Mouse (Mus musculus): ENCODE measurements around the gene Eif2a.

Gene Eif2a

DNA sequence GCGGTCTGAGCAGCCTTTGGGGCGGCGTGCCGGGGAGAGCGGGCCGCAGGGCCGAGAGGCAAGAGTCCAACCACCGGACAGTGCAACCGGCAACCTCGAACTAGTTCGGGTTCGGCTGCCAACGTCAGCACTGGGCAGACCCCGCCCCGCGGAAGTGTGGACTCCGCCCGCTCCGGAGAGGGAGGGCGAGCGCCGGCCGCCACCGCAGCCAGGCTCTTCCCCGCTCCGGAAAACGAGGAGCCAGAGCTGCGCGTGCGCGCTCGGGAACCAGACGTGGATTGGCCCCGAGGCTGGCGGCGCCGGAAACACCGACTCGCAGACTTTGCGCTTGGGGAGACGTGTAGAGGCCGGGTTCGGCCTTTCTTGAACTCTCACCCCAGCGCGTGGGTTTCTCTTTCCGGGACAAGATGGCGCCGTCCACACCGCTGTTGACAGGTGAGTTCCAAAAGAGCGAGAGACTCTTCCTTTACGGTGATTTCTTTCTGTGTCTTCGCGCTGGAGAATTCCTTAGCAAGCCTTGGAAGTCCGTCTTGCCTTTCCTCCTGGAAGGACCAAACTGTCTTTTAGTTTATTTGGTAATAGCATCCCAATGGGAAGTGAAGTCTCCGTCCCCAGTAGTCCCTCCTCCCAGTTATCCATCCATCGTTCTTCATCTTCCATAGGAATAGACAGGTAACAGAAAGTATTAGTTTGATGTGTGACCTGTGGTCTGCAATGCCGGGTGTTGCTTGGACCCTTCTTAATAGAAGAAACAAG, at the start of gene Eif2a, which contains the start of gene Serp1:
Eif2a (plus strand) TSS at position 170 of the 756 bp plus-strand sequence.
Serp1 (minus strand) TSS at position 241 of the 756 bp plus-strand sequence.
- DNase-seq (ENCODE audit: low read depth): peak; percentile 99

- DNase-seq (ENCODE audit: low read depth): no peak
Observed at GRCm38 (mm10) chr3:58478755-58479455, 46.7 kb upstream of the Eif2a start.

DNA sequence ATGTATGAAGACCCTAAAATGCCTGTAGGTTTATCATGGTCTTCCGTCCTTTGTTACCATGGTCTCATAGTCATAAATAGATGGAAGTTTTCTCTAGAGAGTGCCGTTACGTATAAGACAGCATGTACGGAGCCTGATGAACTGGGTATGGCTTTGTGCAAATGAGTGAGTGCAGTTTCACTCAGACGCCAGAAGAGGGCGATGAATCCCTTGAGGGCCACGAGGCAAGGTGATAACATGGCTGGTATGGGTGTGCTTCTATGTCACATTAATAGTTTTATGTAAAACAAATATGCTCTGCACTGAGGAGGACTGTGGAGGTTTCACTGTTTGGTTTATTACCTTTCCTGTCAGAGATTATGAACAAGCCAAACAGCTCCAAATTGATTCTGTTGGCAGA, 39.7 kb upstream of the Eif2a start:
- peak; percentile 53 for DNase-seq (ENCODE audit: low read depth)

GRCm38 (mm10) chr3:58487121-58487520, 38.5 kb upstream of the Eif2a start:
- DNase-seq (ENCODE audit: low read depth): peak; percentile 26

DNA sequence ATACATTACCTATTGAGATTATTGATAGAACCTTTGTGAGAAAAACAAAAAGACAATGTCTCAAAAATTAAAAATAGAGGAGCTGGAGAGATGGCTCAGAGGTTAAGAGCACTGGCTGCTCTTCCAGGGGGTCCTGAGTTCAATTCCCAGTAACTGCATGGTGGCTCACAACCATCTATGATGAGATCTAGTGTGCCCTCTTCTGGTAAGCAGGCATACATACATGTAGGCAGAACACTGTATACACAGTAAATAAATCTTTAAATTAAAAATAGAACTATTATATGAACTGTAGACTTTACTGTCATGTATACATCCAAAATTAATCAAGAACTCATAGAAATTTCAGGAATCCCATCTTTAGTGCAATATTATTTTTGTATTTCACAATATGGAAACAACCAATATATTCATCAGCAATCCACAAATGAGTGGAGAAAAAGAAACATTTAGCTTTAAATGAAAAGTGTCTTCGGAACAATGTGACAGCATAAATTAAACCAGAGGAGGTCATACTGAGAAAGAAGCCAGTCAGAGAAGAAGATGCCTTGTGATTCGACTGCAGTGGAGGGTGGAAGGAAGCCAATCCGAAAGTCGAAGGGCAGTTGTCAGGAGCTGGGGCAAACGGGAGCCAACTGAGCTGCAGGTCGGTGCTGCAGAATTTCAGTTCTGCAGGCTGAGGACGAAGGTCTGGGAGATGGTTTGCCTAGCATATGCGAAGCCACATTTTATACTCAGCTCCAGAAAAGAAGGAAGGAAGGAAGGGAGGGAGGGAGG, 37.4 kb upstream of the Eif2a start:
- peak; percentile 26 for DNase-seq (ENCODE audit: low read depth)

DNA sequence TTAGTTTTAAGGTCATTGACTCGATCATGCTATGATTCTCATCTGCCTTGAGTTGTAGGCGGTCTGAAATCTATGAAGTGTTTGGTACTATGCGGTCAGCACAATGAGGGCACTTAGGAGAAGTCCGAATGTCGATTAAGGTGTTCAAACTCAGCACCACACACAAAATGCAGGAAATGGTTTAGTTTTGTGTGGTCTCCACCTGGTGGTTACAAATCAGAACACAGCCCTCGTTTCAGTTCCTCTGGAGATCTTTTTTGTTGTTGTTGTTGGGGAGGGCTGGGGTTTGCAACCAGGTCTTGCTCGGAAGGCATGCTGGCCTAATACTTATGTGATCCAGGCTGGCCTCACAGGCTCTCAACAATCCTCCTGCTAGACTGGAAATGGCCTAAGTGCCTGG, 34.8 kb upstream of the Eif2a start:
- DNase-seq (ENCODE audit: low read depth): peak; percentile 59

DNA sequence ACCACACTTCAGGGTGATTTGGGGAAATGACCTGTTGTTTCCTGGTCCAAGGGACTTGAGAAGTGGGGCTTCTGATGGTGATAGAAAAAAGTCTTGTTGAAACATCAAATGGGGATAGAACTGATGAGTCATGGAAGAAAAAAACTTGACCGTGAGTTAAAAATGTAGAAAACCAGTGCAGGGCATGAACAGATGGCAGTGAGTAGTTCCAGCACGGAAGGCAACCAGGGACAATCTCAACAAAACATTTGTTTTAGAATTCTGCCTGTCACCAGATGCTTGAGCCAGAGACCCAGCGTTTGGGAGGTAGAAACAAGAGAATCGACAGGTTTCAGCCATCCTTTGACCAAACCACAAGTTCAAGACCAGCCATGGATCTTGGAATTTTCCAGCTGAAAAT, 32.0 kb upstream of the Eif2a start:
- no peak for DNase-seq (ENCODE audit: low read depth)

DNA sequence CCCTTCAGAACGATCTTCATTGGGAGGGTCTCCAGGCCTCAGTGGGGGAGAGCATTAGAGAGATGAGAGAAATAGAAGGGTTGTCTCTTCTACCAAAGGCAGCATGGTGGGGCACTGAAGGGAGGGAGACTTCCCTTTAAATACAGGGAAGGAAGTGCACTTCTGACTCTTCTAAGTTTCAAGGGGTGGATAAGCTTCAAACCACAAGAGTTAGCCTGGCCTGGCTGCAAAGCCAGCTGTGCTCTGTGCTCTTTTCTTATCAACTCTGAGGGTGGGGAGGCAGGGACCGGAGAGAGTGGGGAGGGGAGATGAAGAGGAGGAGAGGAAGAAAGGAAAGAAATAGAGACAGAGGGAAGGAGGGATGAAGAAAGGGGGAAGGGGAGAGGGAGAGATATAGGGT, 23.7 kb upstream of the Eif2a start:
- DNase-seq (ENCODE audit: low read depth): no peak

DNA sequence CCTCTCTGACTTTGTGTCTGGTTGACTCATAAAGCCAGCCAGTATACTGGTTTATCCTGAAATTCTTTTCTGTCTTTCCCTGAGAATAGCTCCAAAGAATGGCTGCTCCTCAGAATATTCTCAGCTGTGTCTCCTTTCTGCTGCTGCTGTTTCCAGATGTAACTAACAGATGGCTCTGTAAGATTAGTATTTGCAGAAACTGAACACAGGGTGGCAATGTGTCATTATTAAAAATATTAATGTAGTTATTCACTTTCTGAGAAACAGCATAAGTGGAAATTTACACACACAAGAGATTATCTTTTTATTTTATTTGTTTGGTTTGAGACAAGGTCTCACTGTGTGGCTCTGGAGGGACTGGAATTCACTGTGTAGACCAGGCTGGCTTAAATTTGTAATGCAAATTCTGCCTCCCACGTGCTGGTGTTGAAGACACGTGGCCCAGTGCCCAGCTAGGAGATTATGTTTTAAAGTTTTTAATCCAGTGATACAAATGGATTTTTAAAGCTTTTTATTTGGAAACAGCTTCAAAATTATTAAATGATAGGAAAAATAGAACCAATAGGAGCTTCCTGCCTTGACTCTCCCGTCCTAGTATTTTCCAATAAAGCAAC, 21.8 kb upstream of the Eif2a start:
- DNase-seq (ENCODE audit: low read depth): no peak

DNA sequence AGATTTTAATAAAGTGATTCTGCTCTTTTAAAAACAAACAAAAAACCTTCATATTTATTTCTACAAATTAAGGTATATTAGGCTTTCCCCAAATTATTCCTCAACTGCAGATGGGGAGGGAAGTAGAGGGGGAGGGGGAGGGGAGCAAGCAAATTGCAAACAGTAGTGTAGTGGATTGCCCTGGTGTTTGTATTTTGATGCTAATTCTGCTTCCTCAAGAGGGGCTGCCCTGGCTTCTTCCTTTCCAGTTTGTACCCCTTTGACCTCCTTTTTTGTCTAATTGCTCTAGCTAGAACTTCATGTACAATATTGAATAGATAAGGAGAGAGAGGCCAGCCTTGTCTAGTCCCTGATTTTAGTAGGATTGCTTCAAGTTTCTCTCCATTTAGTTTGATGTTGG, 20.9 kb upstream of the Eif2a start:
- DNase-seq (ENCODE audit: low read depth): no peak

DNA sequence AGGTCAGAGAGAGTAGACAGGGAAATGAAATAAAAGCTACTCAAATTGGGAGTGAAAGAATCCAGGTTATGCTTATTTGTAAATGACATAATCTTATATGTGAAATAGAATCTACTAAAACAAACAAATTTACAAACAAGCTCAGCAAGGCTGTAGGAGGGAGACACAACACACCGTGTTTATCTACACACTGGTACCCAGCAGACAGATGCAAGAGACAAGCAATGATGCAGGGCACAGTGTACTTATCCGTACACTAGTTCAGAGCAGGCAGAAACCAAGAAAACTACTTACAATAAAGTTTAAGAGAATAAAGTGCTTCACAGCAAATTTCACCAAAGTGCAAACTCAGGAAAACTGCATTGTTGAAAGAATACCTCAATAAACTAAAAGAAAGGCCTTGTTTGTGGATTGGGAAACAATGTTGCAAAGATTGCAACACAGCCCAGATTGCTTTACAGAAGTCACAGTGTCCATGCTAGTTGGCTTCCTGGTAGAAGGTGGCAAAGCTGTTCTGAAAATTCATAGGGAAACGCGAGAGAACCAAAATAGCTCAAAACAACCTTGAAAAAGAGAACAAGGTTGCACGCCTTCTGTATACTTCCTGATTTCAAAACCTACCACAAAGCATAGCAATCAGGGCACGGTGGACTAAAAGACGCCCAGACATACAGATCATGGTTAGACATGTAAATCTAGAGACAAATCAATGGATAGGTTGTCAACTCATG, 17.4 kb upstream of the Eif2a start:
- DNase-seq (ENCODE audit: low read depth): no peak

- DNase-seq (ENCODE audit: low read depth): no peak
Observed at GRCm38 (mm10) chr3:58511581-58511980, 14.0 kb upstream of the Eif2a start.

DNA sequence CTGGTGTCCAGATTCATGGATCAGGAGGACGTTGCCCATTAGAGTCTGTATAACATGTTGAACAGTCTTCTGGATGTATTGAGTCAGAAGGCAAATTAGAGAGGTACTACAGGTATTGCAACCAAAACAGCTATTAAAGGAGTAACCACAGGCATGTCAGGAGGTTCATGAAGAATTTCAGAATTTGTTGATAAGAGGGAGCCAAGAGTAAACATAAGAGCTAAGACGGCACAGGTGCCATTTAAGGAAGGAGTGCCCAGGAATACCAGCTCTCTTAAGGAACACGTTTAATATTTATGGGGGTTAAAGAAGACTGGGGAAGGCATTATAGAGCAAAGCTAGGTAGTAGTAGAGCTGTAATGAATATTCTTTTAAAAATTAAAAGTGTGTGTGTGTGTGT, 12.9 kb upstream of the Eif2a start:
- DNase-seq (ENCODE audit: low read depth): no peak

DNA sequence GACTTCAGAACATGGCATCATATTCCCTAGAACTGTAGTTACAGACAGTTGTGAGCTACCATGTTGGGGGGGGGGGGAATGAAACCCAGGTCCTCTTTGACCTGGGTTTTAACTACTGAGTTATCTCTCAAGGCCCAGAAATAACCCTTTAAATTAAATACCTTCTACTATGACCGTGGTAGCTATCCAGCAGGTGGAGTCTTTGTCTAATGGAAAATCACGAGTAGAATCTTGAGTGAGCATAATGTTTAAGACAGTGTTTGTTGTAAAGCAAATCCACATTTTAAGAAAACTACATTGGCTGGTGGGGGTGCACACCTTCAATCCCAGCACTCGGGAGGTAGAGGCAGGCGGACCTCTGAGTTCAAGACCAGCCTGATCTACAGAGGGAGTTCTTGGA, 12.1 kb upstream of the Eif2a start:
- DNase-seq (ENCODE audit: low read depth): no peak

DNA sequence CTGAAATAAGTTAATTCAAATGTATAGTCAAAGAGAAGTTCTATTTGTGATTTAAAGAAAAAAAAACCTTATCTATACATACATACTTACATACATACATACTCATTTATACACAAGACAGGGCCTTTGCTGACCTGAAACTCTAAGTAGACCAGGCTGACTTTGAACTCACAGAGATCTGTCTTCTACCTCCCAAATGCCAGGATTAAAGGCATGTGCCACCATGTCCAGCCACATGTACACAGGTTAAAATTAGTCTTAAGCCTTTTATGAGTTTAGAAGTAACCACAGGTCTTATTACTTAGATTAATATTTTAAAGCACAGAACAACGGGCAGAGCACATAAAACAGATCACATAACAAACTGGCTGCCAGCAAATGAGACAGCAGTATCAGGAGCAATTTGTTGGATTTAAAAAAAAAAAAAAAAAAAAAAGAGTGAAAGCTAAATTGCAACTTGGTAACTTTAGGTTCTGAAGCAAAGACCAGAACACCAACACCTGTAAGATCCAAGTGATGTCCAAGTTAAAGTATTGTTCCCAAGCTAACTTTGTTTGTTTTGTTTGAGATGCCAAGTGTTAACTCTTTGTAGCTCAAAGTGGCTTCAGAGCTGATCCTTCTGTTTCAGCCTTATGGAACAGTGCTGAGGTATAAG, 9.5 kb upstream of the Eif2a start:
- DNase-seq (ENCODE audit: low read depth): no peak

GRCm38 (mm10) chr3:58516602-58516976, 9.0 kb upstream of the Eif2a start:
- peak; percentile 41 for DNase-seq (ENCODE audit: low read depth)

GRCm38 (mm10) chr3:58517258-58517657, 8.4 kb upstream of the Eif2a start:
- DNase-seq (ENCODE audit: low read depth): peak; percentile 45

DNA sequence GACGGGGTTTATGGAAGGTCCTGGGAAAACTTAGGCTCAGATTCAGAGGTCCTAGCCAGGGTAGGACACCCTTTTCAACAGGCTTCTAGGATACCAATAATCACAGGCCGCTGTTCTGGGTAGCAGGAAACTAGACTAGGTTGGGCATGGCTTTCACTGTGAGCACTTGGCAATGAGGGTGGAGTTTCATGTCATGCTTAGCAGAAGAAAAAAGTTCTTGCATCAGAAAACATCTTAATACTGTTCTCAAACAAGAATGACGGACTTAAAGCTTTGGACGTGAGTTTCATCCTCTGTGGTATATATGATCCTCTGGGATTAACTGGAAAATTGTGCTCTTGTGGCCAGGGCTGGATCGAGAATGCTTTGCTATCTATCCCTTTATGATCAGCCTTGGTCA, 7.8 kb upstream of the Eif2a start:
- no peak for DNase-seq (ENCODE audit: low read depth)

DNA sequence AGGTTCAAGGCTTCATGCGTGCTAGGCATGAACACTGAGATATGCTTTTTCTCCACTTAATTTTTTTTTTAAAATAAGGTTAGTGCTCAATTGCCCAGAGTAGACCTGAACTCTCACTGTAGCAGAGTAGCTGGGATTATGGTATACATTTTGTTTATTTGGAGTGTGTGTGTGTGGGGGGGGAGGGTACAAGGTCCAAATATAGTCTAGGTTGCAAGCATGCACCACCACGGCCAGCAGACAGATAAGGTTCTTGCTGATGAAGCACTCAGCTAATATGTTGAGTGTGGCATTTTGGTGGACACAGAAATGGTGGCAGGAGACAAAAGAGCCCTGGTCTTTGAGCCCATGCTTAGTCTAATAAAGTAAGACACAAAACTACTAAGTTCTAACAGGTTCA, 6.7 kb upstream of the Eif2a start:
- DNase-seq (ENCODE audit: low read depth): no peak

- no peak for DNase-seq (ENCODE audit: low read depth)
Observed at GRCm38 (mm10) chr3:58519536-58519935, 6.1 kb upstream of the Eif2a start.

GRCm38 (mm10) chr3:58520286-58520685, 5.3 kb upstream of the Eif2a start:
- no peak for DNase-seq (ENCODE audit: low read depth)

Measured in naive thymus-derived CD4-positive, alpha-beta T cell, adult 2 months (primary cell).